Mouse (Mus musculus) ES-Bruce4 (cell line): ENCODE measurements around the gene Rpp25l. TPM values are rescaled to one million over a fixed set of nuclear protein-coding genes. Genes with fewer than 3 reads are reported as not detected.
A peak's percentile ranks its signal among the peaks of the same experiment; 100 is the strongest.

Experiments used
- H3K27ac ChIP-seq: 2 replicates; pipeline ENCODE4 v1.5.1; 2012; ENCODE audit warnings: low read length, inconsistent platforms; ENCODE audit not compliant: insufficient read depth
- H3K27me3 ChIP-seq: 2 replicates; pipeline ENCODE4 v1.6.1; 2012; ENCODE audit warnings: mild to moderate bottlenecking, low read length, inconsistent platforms; ENCODE audit not compliant: control insufficient read depth, poor library complexity, insufficient read depth, severe bottlenecking
- H3K36me3 ChIP-seq: 2 replicates; pipeline ENCODE4 v1.6.1; 2012; ENCODE audit warnings: inconsistent platforms, mild to moderate bottlenecking, low read length, moderate library complexity; ENCODE audit not compliant: control insufficient read depth, poor library complexity, insufficient read depth, severe bottlenecking
- H3K4me1 ChIP-seq: one replicate; pipeline ENCODE4 v1.8.1; 2011; ENCODE audit warnings: low read length; ENCODE audit not compliant: control insufficient read depth, insufficient read depth
- H3K4me3 ChIP-seq: 2 replicates; pipeline ENCODE4 v1.5.1; 2011; ENCODE audit warnings: low read depth, mild to moderate bottlenecking, low read length
- H3K9ac ChIP-seq: 2 replicates; pipeline ENCODE4 v1.6.1; 2012; ENCODE audit warnings: low read depth, mild to moderate bottlenecking, inconsistent platforms; ENCODE audit not compliant: poor library complexity, severe bottlenecking
- H3K9me3 ChIP-seq: replicated peaks from 2 replicates; pipeline ENCODE4 v1.6.1; 2012; ENCODE audit warnings: mild to moderate bottlenecking, low read length, inconsistent platforms; ENCODE audit not compliant: control insufficient read depth, poor library complexity, insufficient read depth, severe bottlenecking
- CTCF ChIP-seq: IDR thresholded peaks from one replicate; pipeline ENCODE4 v1.8.1; 2011; ENCODE audit warnings: low read depth, low read length
- EP300 ChIP-seq: IDR thresholded peaks from 2 replicates; pipeline ENCODE4 v1.6.1; 2011; ENCODE audit warnings: low read depth, low read length; ENCODE audit not compliant: insufficient read depth
- POLR2A ChIP-seq: IDR thresholded peaks from one replicate; pipeline ENCODE4 v1.8.1; 2011; ENCODE audit warnings: low read length; ENCODE audit not compliant: insufficient read depth
- polyA plus RNA-seq: library from polyadenylated mRNA; stranded (reverse); fragments of >200 nt; gene quantifications from 2 replicates; pipeline ENCODE4 v1.2.4, GENCODE M21; 2011; ENCODE audit warnings: low read depth; ENCODE audit not compliant: missing spikeins, insufficient read depth, insufficient read length

The Rpp25l gene
- polyA plus RNA-seq, 1 experiment = 23.8 TPM

GRCm38 (mm10) chr4:41712421-41713196, 725 bp downstream of the Rpp25l start:
- Histone ChIP-seq H3K4me3 (peak overlapping the region; percentile 95), H3K27me3 (no peaks in the 10 kb centered on the region), H3K9me3 (no peaks in the 10 kb centered on the region), H3K36me3 (0 out of 2 replicates have a peak, but pooled peaks cover 3% of the 10 kb centered on the region), H3K9ac (peak overlapping the region; percentile 88), H3K4me1 (no peaks in the 10 kb centered on the region), H3K27ac (no peak overlapping the region)
- TF ChIP-seq POLR2A (no peak), EP300 (no peak), CTCF (no peak)

- H3K36me3 ChIP-seq = 0 out of 2 replicates have a peak, but pooled peaks cover 3% of the 10 kb centered on the region
- H3K4me3 ChIP-seq = peak overlapping the region; percentile 95
- TF ChIP-seq CTCF (no peak), EP300 (no peak), POLR2A (no peak)
- no peaks in the 10 kb centered on the region for H3K9me3 ChIP-seq
- no peaks in the 10 kb centered on the region for H3K4me1 ChIP-seq
- H3K27ac ChIP-seq = no peak overlapping the region
- peak overlapping the region; percentile 88 for H3K9ac ChIP-seq
- H3K27me3 ChIP-seq = no peaks in the 10 kb centered on the region
Observed at GRCm38 (mm10) chr4:41711705-41712375, 1.5 kb downstream of the Rpp25l start.

GRCm38 (mm10) chr4:41710229-41710628, 3.1 kb downstream of the Rpp25l start:
- Histone ChIP-seq H3K36me3 (0 out of 2 replicates have a peak, but pooled peaks cover 3% of the 10 kb centered on the region), H3K4me1 (peaks cover 5% of the 10 kb centered on the region), H3K9me3 (no peaks in the 10 kb centered on the region), H3K4me3 (no peak overlapping the region), H3K27me3 (no peaks in the 10 kb centered on the region), H3K27ac (no peak overlapping the region), H3K9ac (no peak overlapping the region)
- TF ChIP-seq CTCF = no peak
- TF ChIP-seq EP300 = no peak
- no peak for TF ChIP-seq POLR2A

GRCm38 (mm10) chr4:41708192-41708745, 5.1 kb downstream of the Rpp25l start:
- no peak overlapping the region for H3K4me3 ChIP-seq
- no peak overlapping the region for H3K27ac ChIP-seq
- H3K36me3 ChIP-seq = 0 out of 2 replicates have a peak, but pooled peaks cover 3% of the 10 kb centered on the region
- no peak overlapping the region for H3K9ac ChIP-seq
- H3K9me3 ChIP-seq = no peaks in the 10 kb centered on the region
- peak; percentile 9 for TF ChIP-seq CTCF
- TF ChIP-seq POLR2A = no peak
- H3K4me1 ChIP-seq = peaks cover 7% of the 10 kb centered on the region
- H3K27me3 ChIP-seq = no peaks in the 10 kb centered on the region

- no peak overlapping the region for H3K4me3 ChIP-seq
- 0 out of 2 replicates have a peak, but pooled peaks cover 3% of the 10 kb centered on the region for H3K36me3 ChIP-seq
- H3K9ac ChIP-seq = no peak overlapping the region
- H3K9me3 ChIP-seq = no peaks in the 10 kb centered on the region
- no peaks in the 10 kb centered on the region for H3K27me3 ChIP-seq
- peaks cover 7% of the 10 kb centered on the region for H3K4me1 ChIP-seq
- TF ChIP-seq POLR2A (no peak), EP300 (peak; percentile 44; the same call in 1 of the 2 replicates), CTCF (peak; percentile 83)
- H3K27ac ChIP-seq = no peak overlapping the region
Observed at GRCm38 (mm10) chr4:41707011-41707535, 6.3 kb downstream of the Rpp25l start.
